Mouse (Mus musculus): ENCODE results near the gene Acnat1.
"Not testable (repeated sequence)": the region's sequence is repeated elsewhere in the genome, so short reads cannot be mapped to it uniquely, and the experiment has no call there.

Acnat1 gene

DNA sequence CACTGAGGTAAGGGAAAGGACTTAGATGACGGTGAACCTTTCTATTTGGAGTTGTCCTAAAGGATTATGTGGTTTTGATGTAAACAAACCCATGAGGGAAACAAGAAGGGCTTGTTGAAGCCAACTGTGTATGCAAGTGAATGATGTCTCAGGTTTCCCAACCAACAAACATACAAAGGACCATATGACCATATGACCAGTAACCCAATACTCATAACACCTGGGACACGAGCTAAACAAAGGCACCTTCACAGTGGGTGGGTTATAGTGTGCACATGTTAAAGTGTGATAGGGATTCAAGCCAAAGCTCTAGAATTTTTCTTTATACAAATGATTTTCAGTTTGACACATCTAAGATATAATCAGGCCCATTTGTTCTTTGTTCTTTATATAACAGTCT is 17.5 kb downstream of the Acnat1 start:
- no peak for DNase-seq (ENCODE audit: low read depth, low spot score)

DNA sequence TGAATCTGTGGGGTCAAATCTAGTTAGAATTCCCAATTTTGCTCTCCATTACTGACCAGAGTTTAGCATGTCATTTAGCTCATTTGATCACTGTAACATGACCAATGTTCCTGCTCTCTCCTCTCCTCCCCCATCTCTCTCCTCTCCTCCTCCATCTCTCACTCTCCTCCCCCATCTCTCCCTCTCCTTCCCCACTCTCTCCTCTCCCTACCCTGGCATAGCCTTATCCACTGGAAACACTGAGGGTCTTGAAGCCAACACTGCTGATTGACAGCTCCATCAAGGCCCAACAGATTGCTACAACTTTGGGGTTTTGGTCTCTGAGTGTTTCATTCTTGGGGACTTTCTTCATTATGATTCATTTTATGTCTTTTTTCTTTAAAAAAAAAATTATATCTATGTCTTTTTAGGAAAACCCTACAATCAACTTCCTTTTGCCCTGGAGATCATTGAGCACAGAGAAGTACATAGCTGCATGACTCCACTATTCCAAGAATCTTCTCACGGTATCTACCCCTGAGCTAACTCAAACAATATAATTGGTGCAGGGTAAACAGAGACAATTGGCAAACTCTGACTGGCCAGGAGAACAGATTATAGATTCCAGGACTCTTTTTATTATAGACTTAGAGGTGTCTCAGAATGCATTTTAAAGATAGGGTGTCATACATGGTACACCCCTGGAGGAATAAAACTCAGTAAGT is 21.7 kb downstream of the Acnat1 start:
- DNase-seq (ENCODE audit: low read depth, low spot score), result no peak

GRCm38 (mm10) chr4:49451133-49451847 is 22.4 kb downstream of the Acnat1 start:
- not testable (repeated sequence) for DNase-seq (ENCODE audit: low read depth, low spot score)

DNA sequence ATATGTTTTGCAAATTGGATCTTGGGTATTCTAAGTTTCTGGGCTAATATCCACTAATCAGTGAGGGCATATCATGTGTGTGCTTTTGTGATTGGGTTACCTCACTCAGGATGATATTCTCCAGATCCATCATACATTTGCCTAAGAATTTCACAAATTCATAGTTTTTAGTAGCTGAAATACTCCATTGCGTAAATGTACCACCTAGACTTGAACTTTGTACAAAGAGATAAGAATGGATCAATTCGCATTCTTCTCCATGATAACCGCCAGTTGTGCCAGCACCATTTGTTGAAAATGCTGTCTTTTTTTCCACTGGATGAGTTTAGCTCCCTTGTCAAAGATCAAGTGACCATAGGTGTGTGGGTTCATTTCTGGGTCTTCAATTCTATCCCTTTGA is 36.7 kb downstream of the Acnat1 start:
- DNase-seq (ENCODE audit: low read depth, low spot score), result not testable (repeated sequence)

DNA sequence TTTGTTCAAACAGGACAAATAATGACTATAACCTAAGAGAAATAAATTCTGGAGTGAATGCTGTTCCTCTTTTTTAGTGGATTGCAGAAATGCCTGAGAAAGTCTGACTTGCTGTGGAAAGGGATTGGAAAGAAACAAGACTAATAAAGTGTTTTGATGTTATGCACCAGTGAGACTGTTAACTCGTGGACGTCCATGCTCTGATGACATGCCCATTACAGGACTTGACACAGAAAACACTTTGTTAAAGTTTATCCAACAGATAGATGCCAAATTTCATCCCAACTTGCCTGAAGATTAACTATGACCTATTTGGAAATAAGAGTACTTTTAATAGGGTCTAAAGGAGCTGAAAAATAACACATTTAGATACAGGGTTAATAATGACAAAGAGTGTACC is 63.6 kb downstream of the Acnat1 start:
- not testable (repeated sequence) for DNase-seq (ENCODE audit: low read depth, low spot score)

DNA sequence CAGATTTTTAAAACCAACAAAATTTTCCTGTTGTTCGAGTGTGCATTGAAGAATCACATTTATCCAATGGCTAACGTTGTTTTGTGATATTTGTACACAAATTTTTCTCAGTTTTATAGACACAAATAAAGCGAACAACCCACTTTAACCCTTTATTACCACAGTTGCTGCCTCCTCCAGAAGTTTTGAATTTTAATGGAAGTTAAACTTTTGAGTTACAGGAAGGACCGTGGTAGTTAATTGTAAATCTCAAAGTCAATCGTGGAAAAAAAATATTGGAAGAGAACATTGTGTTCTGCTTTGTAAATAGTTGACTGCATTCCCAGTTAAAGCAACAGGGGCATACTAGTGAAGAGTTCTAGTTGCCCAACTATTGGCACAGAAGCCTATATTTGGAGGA is 65.8 kb downstream of the Acnat1 start, which contains the start of gene Acnat2:
Gene Acnat2 (minus strand): TSS at position 195 of the 400 bp plus-strand sequence.
- not testable (repeated sequence) for DNase-seq (ENCODE audit: low read depth, low spot score)

All from ZHBTc4 (cell line).